Mouse (Mus musculus) neural tube, embryonic 13.5 days (tissue): ENCODE measurements around the gene Adamts14. TPM values are rescaled to one million over a fixed set of nuclear protein-coding genes. Genes with fewer than 3 reads are reported as not detected.

Source experiments
- ATAC-seq: fragments of 200-750 bp; cut with Nextera tagmentation; 2 replicates; pipeline ENCODE4 v1.8.0; 2017; ENCODE audit warnings: low read depth, mild to moderate bottlenecking, moderate TSS enrichment, moderate library complexity
- H3K27ac ChIP-seq: fragments of 300-500 bp; sonication (generic); replicated peaks from 2 replicates; pipeline ENCODE4 v1.5.1; 2015; ENCODE audit warnings: moderate library complexity, mild to moderate bottlenecking, inconsistent platforms
- H3K27me3 ChIP-seq: fragments of 300-500 bp; sonication (generic); 2 replicates; pipeline ENCODE4 v1.6.1; 2015; ENCODE audit warnings: mild to moderate bottlenecking, inconsistent platforms
- H3K36me3 ChIP-seq: fragments of 300-500 bp; sonication (generic); 2 replicates; pipeline ENCODE4 v1.6.1; 2015; ENCODE audit warnings: mild to moderate bottlenecking, inconsistent platforms
- H3K4me1 ChIP-seq: fragments of 300-500 bp; sonication (generic); replicated peaks from 2 replicates; pipeline ENCODE4 v1.6.1; 2015; ENCODE audit warnings: inconsistent platforms
- H3K4me2 ChIP-seq: fragments of 300-500 bp; sonication (generic); 2 replicates; pipeline ENCODE4 v1.6.1; 2015; ENCODE audit warnings: inconsistent platforms, mild to moderate bottlenecking, moderate library complexity
- H3K4me3 ChIP-seq: fragments of 300-500 bp; sonication (generic); 2 replicates; pipeline ENCODE4 v1.5.1; 2015; ENCODE audit warnings: mild to moderate bottlenecking, inconsistent platforms
- H3K9ac ChIP-seq: fragments of 300-500 bp; sonication (generic); 2 replicates; pipeline ENCODE4 v1.6.1; 2015; ENCODE audit warnings: moderate library complexity, mild to moderate bottlenecking, inconsistent platforms
- H3K9me3 ChIP-seq: fragments of 300-500 bp; sonication (generic); 2 replicates; pipeline ENCODE4 v1.6.1; 2016; ENCODE audit warnings: inconsistent platforms
- WGBS: fragments of 180-500 bp; shearing (Covaris S2); methylation state at CpG from one replicate; pipeline ENCODE4 v1.1.7; 2015; 5-methylcytosine and 5-hydroxymethylcytosine counted together
- polyA plus RNA-seq: library from polyadenylated mRNA; unstranded; fragments of >200 nt; fragmentation: Nextera tagmentation; extraction: Ambion mirVana; gene quantifications from 2 replicates; pipeline ENCODE4 v1.2.1, GENCODE M21; 2015

The Adamts14 gene
- polyA plus RNA-seq, 1 experiment from 2014 or later: 0.60 TPM

- H3K4me1 ChIP-seq: no peaks in the 10 kb centered on the region
- no peak for ATAC-seq
- H3K9ac ChIP-seq: no peak overlapping the region
- no peaks in the 10 kb centered on the region for H3K36me3 ChIP-seq
- H3K4me2 ChIP-seq: no peak overlapping the region
- WGBS: 86% methylated on average over 5 of the region's 5 CpGs
- no peak overlapping the region for H3K4me3 ChIP-seq
- no peaks in the 10 kb centered on the region for H3K9me3 ChIP-seq
- no peak overlapping the region for H3K27ac ChIP-seq
- H3K27me3 ChIP-seq: no peaks in the 10 kb centered on the region
Observed at GRCm38 (mm10) chr10:61195718-61196291, 77.4 kb downstream of the Adamts14 start.

GRCm38 (mm10) chr10:61195216-61195615 is 78.0 kb downstream of the Adamts14 start:
- no peak overlapping the region for H3K4me2 ChIP-seq
- no peaks in the 10 kb centered on the region for H3K4me1 ChIP-seq
- no peak for ATAC-seq
- H3K9me3 ChIP-seq: no peaks in the 10 kb centered on the region
- H3K9ac ChIP-seq: no peak overlapping the region
- H3K4me3 ChIP-seq: no peak overlapping the region
- WGBS: 87% methylated on average over 8 of the region's 8 CpGs
- no peaks in the 10 kb centered on the region for H3K36me3 ChIP-seq
- H3K27me3 ChIP-seq: no peaks in the 10 kb centered on the region
- no peak overlapping the region for H3K27ac ChIP-seq

GRCm38 (mm10) chr10:61194611-61195010 is 78.6 kb downstream of the Adamts14 start:
- H3K4me1 ChIP-seq: no peaks in the 10 kb centered on the region
- H3K36me3 ChIP-seq: no peaks in the 10 kb centered on the region
- H3K4me2 ChIP-seq: no peak overlapping the region
- no peaks in the 10 kb centered on the region for H3K9me3 ChIP-seq
- H3K27ac ChIP-seq: no peak overlapping the region
- no peak overlapping the region for H3K9ac ChIP-seq
- WGBS: 85% methylated on average over 9 of the region's 9 CpGs
- H3K4me3 ChIP-seq: no peak overlapping the region
- H3K27me3 ChIP-seq: no peaks in the 10 kb centered on the region
- no peak for ATAC-seq

DNA sequence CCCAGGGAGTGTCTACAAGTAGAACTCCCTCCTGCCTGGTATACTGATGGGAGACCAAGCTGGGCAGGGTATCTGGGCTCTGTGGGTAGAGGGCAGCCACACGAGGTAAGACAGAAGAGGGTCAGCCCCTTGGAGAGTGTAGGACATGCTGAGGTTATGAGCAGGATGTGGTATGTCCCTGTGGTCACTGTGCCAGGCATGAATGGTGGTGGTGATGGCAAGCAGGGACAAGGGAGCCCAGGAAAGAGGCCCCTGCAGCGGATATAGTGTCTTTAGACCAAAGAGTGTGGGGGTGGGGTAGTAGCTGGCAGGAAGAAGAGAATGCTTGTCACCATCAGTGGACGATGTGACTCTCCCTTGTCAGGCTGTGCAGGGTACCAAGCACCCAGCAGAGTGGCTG is 85.2 kb downstream of the Adamts14 start:
- Histone ChIP-seq H3K9ac (no peak overlapping the region), H3K36me3 (no peaks in the 10 kb centered on the region), H3K9me3 (no peaks in the 10 kb centered on the region), H3K27ac (no peak overlapping the region), H3K4me1 (no peaks in the 10 kb centered on the region), H3K4me2 (no peak overlapping the region), H3K4me3 (no peak overlapping the region), H3K27me3 (no peaks in the 10 kb centered on the region)
- no peak for ATAC-seq
- WGBS: 75% methylated on average over 3 of the region's 3 CpGs

DNA sequence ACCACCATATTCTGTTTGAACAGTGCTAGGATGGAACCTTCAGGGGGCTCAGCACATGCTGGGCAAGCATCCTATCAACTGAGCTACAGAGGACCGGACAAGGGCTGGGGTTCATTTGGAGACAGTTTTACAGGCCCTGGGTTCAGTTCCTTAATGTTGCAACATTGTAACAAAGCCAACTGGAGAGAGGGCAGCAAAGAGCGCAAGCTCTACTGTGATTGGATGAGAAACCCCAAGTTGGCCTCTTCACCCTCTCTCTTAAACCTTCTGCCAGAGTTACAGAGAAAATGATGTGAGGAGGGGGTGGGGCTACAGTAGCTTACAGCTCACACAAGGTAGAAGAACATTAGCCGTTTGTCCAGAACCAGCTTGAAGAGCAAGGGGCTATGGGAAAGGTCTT is 86.2 kb downstream of the Adamts14 start:
- no peak overlapping the region for H3K4me2 ChIP-seq
- no peak overlapping the region for H3K4me3 ChIP-seq
- ATAC-seq: no peak
- no peaks in the 10 kb centered on the region for H3K36me3 ChIP-seq
- H3K27ac ChIP-seq: no peak overlapping the region
- no peak overlapping the region for H3K9ac ChIP-seq
- H3K27me3 ChIP-seq: no peaks in the 10 kb centered on the region
- H3K9me3 ChIP-seq: no peaks in the 10 kb centered on the region
- no peaks in the 10 kb centered on the region for H3K4me1 ChIP-seq
- WGBS: 83% methylated on average over 3 of the region's 3 CpGs

DNA sequence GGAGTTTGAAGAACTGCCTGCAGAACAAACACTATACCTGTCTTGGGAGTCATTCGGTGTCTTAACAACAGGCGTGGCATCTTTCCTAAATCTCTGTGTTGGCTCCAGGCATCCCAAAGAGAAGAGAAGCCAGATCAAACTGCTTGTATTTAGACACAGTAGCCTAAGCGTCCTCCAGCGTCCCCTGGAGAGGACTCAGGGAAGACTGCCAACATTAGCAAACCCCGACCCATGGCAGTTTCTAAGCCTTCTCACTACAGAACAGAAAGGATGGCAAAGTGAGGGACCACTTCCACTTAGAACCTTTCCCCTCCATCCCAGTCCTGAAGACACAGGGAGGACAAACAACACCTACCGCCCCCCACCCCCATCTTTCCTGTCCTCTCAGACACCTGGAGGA is 93.3 kb downstream of the Adamts14 start:
- Histone ChIP-seq H3K9me3 (no peaks in the 10 kb centered on the region), H3K9ac (no peak overlapping the region), H3K4me3 (no peak overlapping the region), H3K27ac (no peak overlapping the region), H3K4me1 (peaks cover 5% of the 10 kb centered on the region), H3K36me3 (no peaks in the 10 kb centered on the region), H3K4me2 (no peak overlapping the region), H3K27me3 (peaks cover 9% of the 10 kb centered on the region; the same call in 1 of the 2 replicates)
- no peak for ATAC-seq
- 79% methylated on average over 6 of the region's 6 CpGs for WGBS

- Histone ChIP-seq H3K27me3 (peaks cover 13% of the 10 kb centered on the region; the same call in 1 of the 2 replicates), H3K9me3 (no peaks in the 10 kb centered on the region), H3K4me3 (no peak overlapping the region), H3K4me2 (no peak overlapping the region), H3K36me3 (no peaks in the 10 kb centered on the region), H3K27ac (no peak overlapping the region), H3K9ac (no peak overlapping the region), H3K4me1 (peaks cover 5% of the 10 kb centered on the region)
- WGBS: 89% methylated on average over 8 of the region's 8 CpGs
- no peak for ATAC-seq
Observed at GRCm38 (mm10) chr10:61178687-61179086, 94.6 kb downstream of the Adamts14 start.

DNA sequence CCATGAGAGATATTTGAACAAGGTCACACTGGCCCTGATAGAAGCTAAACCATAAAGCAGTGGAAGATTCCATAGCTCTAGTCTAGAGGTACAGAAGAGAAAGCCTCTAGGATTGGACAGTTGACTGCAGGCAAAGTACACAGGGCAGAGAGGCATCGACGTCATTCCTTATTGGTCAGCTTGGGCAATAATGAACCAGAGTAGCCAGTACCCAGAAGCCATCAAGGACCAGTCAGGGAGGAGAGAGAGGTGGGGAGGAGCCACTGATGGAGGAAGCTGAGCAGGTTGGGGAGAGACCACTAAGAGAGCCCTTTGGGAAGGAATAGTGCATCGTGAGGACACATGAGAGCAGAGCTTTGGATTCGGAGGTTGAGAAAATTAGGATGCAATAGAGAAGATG is 95.5 kb downstream of the Adamts14 start:
- 90% methylated on average over 4 of the region's 4 CpGs for WGBS
- H3K4me2 ChIP-seq: no peak overlapping the region
- no peak overlapping the region for H3K4me3 ChIP-seq
- peaks cover 5% of the 10 kb centered on the region for H3K4me1 ChIP-seq
- H3K36me3 ChIP-seq: no peaks in the 10 kb centered on the region
- no peak overlapping the region for H3K27ac ChIP-seq
- no peak overlapping the region for H3K9ac ChIP-seq
- no peak for ATAC-seq
- peaks cover 13% of the 10 kb centered on the region; the same call in 1 of the 2 replicates for H3K27me3 ChIP-seq
- H3K9me3 ChIP-seq: no peaks in the 10 kb centered on the region

DNA sequence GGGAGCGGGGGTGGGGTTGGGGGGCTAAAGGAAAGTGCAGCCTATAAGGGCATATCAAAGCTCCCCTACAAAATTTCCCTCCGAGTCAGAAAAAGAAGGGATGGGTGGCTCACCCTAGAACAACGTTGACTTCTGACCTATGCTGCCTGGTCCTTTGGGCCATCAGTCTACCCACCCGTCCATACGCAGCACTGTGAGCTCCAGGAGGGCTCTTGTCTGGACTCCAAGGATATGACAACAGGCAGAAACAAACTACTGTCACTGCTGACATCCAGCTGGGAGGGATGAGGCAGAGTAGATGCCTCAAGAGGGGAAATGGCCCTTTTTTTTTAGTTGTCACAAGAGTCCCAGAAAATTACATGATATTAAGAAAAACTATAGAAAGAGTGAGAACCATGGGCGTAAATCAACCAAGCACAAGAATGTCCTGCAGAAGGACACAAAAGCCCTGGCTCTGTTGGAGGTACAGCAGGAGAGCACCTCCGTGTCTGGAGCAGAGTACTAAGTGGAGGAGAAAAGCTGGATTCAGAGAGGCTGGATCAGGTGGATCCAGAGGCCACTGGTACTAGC is 96.9 kb downstream of the Adamts14 start:
- peaks cover 13% of the 10 kb centered on the region for H3K27me3 ChIP-seq
- no peak overlapping the region for H3K27ac ChIP-seq
- no peak overlapping the region for H3K9ac ChIP-seq
- 32% methylated on average over 7 of the region's 7 CpGs for WGBS
- no peaks in the 10 kb centered on the region for H3K36me3 ChIP-seq
- peaks cover 5% of the 10 kb centered on the region for H3K4me1 ChIP-seq
- ATAC-seq: no peak
- no peak overlapping the region for H3K4me3 ChIP-seq
- H3K4me2 ChIP-seq: peak overlapping the region; percentile 27; the same call in 1 of the 2 replicates
- no peaks in the 10 kb centered on the region for H3K9me3 ChIP-seq

DNA sequence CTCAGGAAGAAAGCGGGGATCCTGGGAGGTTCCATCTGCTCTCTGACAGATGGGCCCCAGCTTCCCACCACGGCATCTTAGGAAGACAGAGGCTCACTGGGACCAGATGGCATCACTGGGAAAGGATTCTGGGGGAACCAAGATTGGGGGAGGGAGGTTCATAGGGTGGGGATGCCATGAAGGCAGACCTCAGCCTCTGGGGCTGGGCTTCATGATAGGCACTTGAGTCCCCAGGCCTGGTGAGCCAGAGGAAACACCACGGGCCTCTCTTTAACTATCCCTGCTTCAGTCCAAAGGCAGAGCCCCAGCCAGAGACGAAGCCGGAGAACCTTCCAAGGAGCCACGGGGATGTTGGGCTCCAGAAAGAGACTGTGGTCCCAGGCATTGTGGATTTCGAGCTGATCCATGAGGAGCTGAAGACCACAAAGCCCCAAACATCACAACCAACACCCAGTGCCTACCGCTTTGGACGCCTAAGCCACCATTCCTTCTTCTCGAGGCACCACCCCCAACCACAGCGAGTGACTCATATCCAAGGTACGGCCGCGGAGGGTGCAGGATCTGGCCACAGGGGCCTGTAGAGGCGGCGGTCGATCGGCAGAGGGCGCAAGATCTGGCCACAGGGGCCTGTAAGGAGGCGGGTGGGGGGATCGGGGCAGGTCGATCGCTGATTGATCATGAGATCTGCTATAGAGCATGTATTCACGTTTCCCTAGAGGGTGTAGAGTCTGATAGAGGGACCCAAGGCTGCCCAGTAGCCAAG is 97.6 kb downstream of the Adamts14 start:
- no peak overlapping the region for H3K27ac ChIP-seq
- H3K36me3 ChIP-seq: no peaks in the 10 kb centered on the region
- H3K27me3 ChIP-seq: peaks cover 13% of the 10 kb centered on the region
- WGBS: 15% methylated on average over 24 of the region's 24 CpGs
- peak overlapping the region; percentile 27 for H3K4me2 ChIP-seq
- H3K9ac ChIP-seq: no peak overlapping the region
- H3K9me3 ChIP-seq: no peaks in the 10 kb centered on the region
- H3K4me3 ChIP-seq: no peak overlapping the region
- H3K4me1 ChIP-seq: peaks cover 5% of the 10 kb centered on the region
- no peak for ATAC-seq

DNA sequence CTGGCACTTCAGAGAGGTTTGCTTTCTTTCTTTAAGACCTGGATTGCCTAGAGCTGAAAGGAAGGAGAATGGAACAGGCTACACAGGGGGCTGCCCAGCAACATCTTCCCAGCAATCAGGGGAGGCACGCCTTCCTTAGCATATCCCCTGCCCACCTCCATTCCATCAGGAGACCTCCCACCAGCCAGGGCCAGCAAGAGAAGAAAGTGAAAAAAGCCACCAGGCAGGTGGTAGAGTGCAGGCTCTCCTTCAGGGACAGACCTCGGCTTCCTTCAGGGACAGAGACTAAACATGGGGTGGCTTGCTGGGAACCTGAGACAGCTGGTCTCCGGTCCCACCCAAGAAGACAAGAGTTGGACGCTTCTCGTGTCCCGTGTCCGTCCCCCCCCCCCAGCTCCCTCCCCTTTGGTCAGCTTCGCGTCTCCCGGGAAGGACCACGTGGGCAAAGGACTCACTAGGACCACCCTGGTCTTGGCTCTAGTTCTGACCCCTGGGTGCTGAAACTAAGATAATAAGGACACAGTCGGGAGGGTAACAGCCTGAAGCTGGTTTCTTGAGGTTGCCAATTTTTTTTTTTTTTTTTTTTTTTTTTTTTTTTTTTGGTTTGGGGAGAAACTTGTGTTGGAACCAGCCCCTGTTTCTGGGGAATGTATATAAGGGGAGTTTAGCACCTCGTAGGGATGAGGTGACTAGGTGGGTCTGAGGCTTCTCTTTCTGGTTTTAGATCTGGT is 98.4 kb downstream of the Adamts14 start:
- Histone ChIP-seq H3K27ac (no peak overlapping the region), H3K9ac (no peak overlapping the region), H3K36me3 (no peaks in the 10 kb centered on the region), H3K4me2 (no peak overlapping the region), H3K27me3 (peaks cover 13% of the 10 kb centered on the region), H3K9me3 (no peaks in the 10 kb centered on the region), H3K4me1 (peaks cover 5% of the 10 kb centered on the region), H3K4me3 (no peak overlapping the region)
- WGBS: 29% methylated on average over 8 of the region's 13 CpGs
- ATAC-seq: no peak

- no peak for ATAC-seq
- H3K9ac ChIP-seq: no peak overlapping the region
- WGBS: 89% methylated on average over 4 of the region's 4 CpGs
- peaks cover 13% of the 10 kb centered on the region for H3K27me3 ChIP-seq
- no peaks in the 10 kb centered on the region for H3K9me3 ChIP-seq
- H3K4me3 ChIP-seq: no peak overlapping the region
- H3K4me2 ChIP-seq: no peak overlapping the region
- H3K36me3 ChIP-seq: no peaks in the 10 kb centered on the region
- no peak overlapping the region for H3K27ac ChIP-seq
- peaks cover 5% of the 10 kb centered on the region for H3K4me1 ChIP-seq
Observed at GRCm38 (mm10) chr10:61172496-61172895, 100.7 kb downstream of the Adamts14 start.
